Mouse (Mus musculus) left cerebral cortex, adult 9 months (tissue): ENCODE measurements at regions not wholly inside any gene's neighbourhood (a gene's known extent, or its start where the extent isn't known, plus 50 kb on each side); places are given as distances from the start of the nearest gene placed in this dataset.
A peak's percentile ranks its signal among the peaks of the same experiment; 100 is the strongest.

Experiments used
- DNase-seq, 2 experiments: peaks; one replicate each; pipeline ENCODE4 v3.0.0; 2022; ENCODE audit warnings: low spot score in 2 of 2

DNA sequence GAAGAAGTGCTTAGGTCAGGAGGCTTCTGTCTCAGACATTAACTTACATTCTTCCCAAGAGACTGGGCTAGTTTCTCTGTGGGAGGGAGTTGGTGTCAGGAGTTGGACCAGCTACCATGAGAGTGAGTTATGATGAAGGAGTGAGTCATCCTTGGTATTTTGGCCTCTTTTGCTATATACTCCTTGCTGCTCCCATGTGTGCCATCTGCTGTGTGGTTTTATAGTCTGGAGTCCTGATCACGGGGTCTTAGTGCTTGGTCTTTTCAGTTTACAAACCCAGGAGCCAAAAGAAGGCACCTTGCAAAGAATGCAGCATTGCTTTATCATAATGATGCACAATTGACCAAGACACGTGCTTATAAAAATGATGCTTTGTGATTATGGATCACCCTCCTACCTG, 56.6 kb downstream of the Zfp503 start:
- peak; percentile 14 to 67 for DNase-seq

DNA sequence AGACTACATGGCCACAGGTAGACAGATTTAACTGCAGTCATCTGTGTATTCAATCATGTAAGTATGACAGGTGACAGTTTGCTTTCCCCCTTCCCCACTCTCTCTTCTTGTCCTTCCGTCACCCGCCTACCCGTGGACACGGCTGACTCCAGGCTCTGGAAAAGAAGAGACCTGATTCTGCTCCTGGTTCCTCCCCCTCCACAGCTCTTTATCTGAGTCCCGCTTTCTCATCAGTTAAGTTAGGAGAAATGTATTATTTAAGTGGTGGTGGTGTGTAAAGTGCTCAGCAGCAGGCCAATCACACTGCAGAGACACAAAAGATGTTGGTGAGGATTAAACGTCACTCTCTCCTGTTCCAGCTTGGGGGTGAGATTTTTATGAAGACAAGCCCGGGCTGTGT, 57.5 kb downstream of the Zfp503 start:
- DNase-seq: peak in 1 of 2 experiments; percentile 12

DNA sequence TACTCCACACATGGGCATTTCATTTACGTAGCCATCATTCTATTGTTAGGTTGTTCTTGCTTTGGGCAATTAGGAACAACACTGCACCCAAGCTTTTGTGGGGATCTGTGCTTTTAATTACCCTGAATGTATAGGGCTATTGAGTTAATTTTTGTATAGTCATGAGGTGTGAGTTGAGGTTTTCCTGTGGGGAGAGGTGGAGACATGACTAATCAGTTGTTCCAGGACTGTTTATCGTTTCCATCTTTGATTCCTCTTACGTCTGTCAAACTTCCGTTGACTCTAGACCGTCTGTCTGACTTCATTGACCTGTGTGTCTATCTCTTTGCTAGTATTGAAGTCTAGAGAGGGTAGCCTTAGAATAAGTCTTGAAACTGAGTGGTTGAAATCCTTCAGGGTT, 60.4 kb downstream of the Zfp503 start:
- no peak for DNase-seq

- no peak for DNase-seq
Observed at GRCm38 (mm10) chr14:21916671-21917070, 67.9 kb upstream of the Comtd1 start.

DNA sequence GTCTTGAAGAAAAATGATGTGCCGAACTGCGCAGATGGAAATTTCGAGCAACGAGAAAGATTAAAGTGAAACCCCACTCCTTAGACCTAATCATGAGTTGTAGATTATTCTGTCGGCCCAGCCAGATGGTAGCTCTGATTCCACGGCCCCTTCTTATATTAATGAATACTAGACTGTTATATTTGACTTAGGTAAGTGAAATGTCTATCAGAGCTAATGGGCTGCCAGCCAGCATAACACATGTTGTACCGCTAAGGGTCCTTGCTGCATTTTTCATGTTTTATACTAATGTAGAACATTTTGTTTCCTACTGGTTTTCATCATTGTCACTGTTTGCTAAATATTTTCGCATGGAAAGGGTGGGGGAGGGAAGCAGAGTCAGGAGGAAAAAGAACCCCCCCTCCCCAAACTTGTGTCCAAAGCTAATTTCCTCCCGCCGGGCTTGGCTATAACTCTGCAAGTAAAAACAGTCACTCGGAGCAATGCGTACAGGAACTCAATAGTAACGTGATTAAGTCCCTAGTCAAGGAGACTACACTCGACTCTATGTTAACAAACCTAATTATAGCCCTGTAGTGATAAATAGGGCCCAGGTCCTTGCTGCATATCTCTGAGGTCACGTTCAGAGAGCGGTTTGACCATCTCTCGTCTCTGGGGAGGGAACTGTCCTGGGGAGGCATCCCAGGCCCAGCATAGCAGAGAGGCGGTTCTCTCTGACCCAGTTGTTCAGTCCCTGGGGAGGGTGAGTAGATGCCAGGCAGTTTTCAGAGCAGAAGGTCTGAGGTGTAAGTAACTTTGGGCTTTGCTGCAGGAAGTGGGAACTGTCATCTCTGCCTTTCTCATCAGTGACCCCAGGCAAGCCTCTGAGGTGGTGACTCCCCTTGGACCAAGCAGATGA, 56.0 kb upstream of the Comtd1 start:
- no peak for DNase-seq

- DNase-seq: no peak
Observed at GRCm38 (mm10) chr14:21903562-21904497, 55.1 kb upstream of the Comtd1 start.

GRCm38 (mm10) chr14:21902856-21903255, 54.1 kb upstream of the Comtd1 start:
- no peak for DNase-seq

DNA sequence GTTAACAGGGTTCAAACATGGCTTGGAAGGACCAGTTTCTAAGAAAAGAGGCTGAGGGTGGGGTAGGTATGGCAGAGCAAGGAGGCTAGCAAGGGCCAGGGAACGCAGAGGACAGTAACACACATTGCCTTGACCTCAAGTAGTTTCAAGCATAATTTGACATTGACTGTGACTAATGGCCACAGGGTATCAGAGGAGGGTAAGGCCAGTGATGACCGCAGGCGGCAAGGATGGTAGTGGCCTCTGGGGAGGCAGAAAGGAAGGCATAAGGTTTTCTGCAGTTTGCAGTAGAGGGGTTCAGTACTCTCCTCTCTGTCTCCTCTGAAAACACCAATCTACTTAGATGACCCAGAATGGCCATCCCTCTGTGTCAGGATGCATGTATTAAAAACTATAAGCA, 53.7 kb upstream of the Comtd1 start:
- no peak for DNase-seq

DNA sequence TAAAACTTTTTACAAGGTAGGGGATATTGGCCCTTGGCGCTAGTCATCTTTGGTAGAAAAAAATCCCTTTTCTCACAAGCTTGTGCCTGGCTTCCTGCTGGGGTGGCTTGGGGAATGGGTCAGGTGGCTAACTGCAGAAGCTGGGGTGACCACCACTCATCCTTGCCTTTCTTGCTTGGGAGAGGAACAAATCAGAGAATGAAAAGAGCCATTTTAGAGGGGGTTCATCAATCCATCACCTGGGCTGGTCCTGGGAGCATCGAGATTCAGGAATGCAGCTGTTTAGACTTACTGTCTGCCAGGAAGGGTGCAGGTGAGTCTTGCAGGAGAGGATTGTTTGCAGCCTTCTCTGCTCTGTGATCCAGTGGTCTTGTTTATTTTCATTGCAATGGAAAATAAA, 52.2 kb upstream of the Comtd1 start:
- no peak for DNase-seq

DNA sequence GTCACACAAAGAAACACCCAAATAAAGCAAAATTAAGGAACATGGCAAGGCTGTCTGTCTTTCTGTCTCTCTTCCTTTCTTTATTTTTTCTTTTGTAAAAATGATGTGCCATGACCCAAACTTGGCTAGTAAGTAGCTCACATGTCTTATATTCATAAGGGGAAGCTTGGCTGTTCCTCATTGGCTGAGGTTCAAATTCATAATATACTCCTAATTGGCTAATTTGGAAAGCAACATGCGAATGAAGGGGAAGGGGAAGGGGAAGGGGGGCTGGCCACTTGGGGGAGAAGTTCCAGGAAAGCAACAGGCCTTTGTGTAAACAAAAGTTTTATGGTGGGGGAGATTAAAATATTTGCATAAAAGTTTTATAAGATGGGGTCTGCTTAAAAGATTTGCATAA, 51.7 kb upstream of the Comtd1 start:
- no peak for DNase-seq
